Comparison of ENCODE assay signal across 24 mouse cellular contexts in genomic region chr7:128514341-128514740, GRCm38 (mm10).
"Had no signal": no experiment of that assay in that cellular context is flagged by ENCODE, and none has a peak within 500 bp of the region (broad histone marks: within the 10 kb centered on the region; RNA-seq: fewer than 3 reads in every experiment).

No protein-coding gene starts in this region.

- H3K4me1 ChIP-seq: liver, embryonic 12.5 days had no signal

- DNase-seq: forebrain, postnatal 0 days; gastrocnemius, postnatal 14 days; gastrocnemius, postnatal 36 days; heart, postnatal 14 days; heart, postnatal 36 days; kidney, adult 11 months; kidney, adult 2 months; kidney, adult 9 months; kidney, postnatal 14 days; kidney, postnatal 36 days; layer of hippocampus, adult 9-11 months; layer of hippocampus, postnatal 36 days had no signal

- ATAC-seq: forebrain, postnatal 0 days; hindbrain, postnatal 0 days; intestine, embryonic 16.5 days; liver, embryonic 12.5 days had no signal

- H3K9me3 ChIP-seq: heart, embryonic 10.5 days; heart, embryonic 12.5 days; heart, embryonic 15.5 days; kidney, embryonic 15.5 days; limb, embryonic 13.5 days; limb, embryonic 15.5 days; liver, embryonic 12.5 days had no signal

- H3K27me3 ChIP-seq: heart, embryonic 12.5 days; heart, embryonic 15.5 days; kidney, embryonic 15.5 days; limb, embryonic 13.5 days; limb, embryonic 15.5 days had no signal

- H3K36me3 ChIP-seq: heart, embryonic 10.5 days; heart, embryonic 12.5 days; heart, embryonic 15.5 days; kidney, embryonic 15.5 days; limb, embryonic 13.5 days; limb, embryonic 15.5 days; liver, embryonic 12.5 days had no signal

- H3K27ac ChIP-seq: heart, embryonic 10.5 days; heart, embryonic 15.5 days; hindbrain, embryonic 14.5 days; hindbrain, postnatal 0 days; kidney, embryonic 15.5 days; kidney, postnatal 0 days; limb, embryonic 13.5 days; limb, embryonic 15.5 days; liver, embryonic 12.5 days; liver, embryonic 14.5 days had no signal

- H3K4me2 ChIP-seq: heart, embryonic 12.5 days; heart, embryonic 15.5 days; hindbrain, embryonic 14.5 days; kidney, embryonic 15.5 days; limb, embryonic 13.5 days; limb, embryonic 15.5 days; liver, embryonic 12.5 days had no signal

- H3K4me3 ChIP-seq: heart, embryonic 10.5 days; heart, embryonic 12.5 days; heart, embryonic 15.5 days; kidney, embryonic 15.5 days; limb, embryonic 13.5 days; limb, embryonic 15.5 days; liver, embryonic 12.5 days had no signal

- H3K9ac ChIP-seq: forebrain, postnatal 0 days; heart, embryonic 12.5 days; heart, embryonic 15.5 days; hindbrain, embryonic 14.5 days; kidney, embryonic 15.5 days; limb, embryonic 13.5 days; limb, embryonic 15.5 days; liver, embryonic 12.5 days; liver, embryonic 14.5 days had no signal
